Mouse (Mus musculus) ovary, adult 18-20 months (tissue): ENCODE results near the gene Mark2.

ENCODE experiments used
- DNase-seq: peaks from one replicate; pipeline ENCODE4 v3.0.0; 2022; ENCODE audit warnings: low spot score, mixed read lengths

The Mark2 gene

GRCm38 (mm10) chr19:7334049-7334448 lies 7.6 kb downstream of the Mark2 start:
- DNase-seq = no peak

- no peak for DNase-seq
Observed at GRCm38 (mm10) chr19:7321391-7321790, 20.3 kb downstream of the Mark2 start.

GRCm38 (mm10) chr19:7320181-7320580 lies 21.5 kb downstream of the Mark2 start:
- DNase-seq = no peak

- DNase-seq = no peak
Observed at GRCm38 (mm10) chr19:7317716-7318115, 23.9 kb downstream of the Mark2 start.

- no peak for DNase-seq
Observed at GRCm38 (mm10) chr19:7316822-7317221, 24.8 kb downstream of the Mark2 start.

- DNase-seq = no peak
Observed at GRCm38 (mm10) chr19:7315587-7315984, 26.1 kb downstream of the Mark2 start.

- DNase-seq = no peak
Observed at GRCm38 (mm10) chr19:7314976-7315586, 26.6 kb downstream of the Mark2 start.

- no peak for DNase-seq
Observed at GRCm38 (mm10) chr19:7313660-7314059, 28.0 kb downstream of the Mark2 start.

- DNase-seq = no peak
Observed at GRCm38 (mm10) chr19:7311306-7311705, 30.4 kb downstream of the Mark2 start.

- peak; percentile 48 for DNase-seq
Observed at GRCm38 (mm10) chr19:7310704-7311103, 31.0 kb downstream of the Mark2 start.

- DNase-seq = no peak
Observed at GRCm38 (mm10) chr19:7309738-7310330, 31.8 kb downstream of the Mark2 start.

- peak; percentile 44 for DNase-seq
Observed at GRCm38 (mm10) chr19:7307995-7308770, 33.5 kb downstream of the Mark2 start.

GRCm38 (mm10) chr19:7306968-7307367 lies 34.7 kb downstream of the Mark2 start:
- DNase-seq = peak; percentile 43

- DNase-seq = no peak
Observed at GRCm38 (mm10) chr19:7305380-7306310, 36.0 kb downstream of the Mark2 start.

GRCm38 (mm10) chr19:7304801-7305200 lies 36.9 kb downstream of the Mark2 start:
- no peak for DNase-seq

GRCm38 (mm10) chr19:7303796-7304195 lies 37.9 kb downstream of the Mark2 start:
- no peak for DNase-seq

- DNase-seq = no peak
Observed at GRCm38 (mm10) chr19:7302493-7302797, 39.2 kb downstream of the Mark2 start.

GRCm38 (mm10) chr19:7301647-7302492 lies 39.8 kb downstream of the Mark2 start:
- no peak for DNase-seq

GRCm38 (mm10) chr19:7300078-7300477 lies 41.6 kb downstream of the Mark2 start:
- no peak for DNase-seq

- no peak for DNase-seq
Observed at GRCm38 (mm10) chr19:7299052-7299451, 42.6 kb downstream of the Mark2 start.

GRCm38 (mm10) chr19:7295959-7296358 lies 45.7 kb downstream of the Mark2 start:
- no peak for DNase-seq
